Mouse (Mus musculus) forebrain, embryonic 11.5 days (tissue): ENCODE measurements around the gene Col26a1. TPM values are rescaled to one million over a fixed set of nuclear protein-coding genes. Genes with fewer than 3 reads are reported as not detected.

Experiments
- ATAC-seq: fragments of 200-750 bp; cut with Nextera tagmentation; replicated peaks from 2 replicates; pipeline ENCODE4 v1.8.0; 2017; ENCODE audit warnings: moderate TSS enrichment; ENCODE audit not compliant: low FRiP score
- DNase-seq: peaks from one replicate; pipeline ENCODE4 v3.0.0-alpha.2; 2017; ENCODE audit warnings: low spot score
- H3K27ac ChIP-seq: fragments of 300-500 bp; sonication (generic); 2 replicates; pipeline ENCODE4 v1.5.1; 2014; ENCODE audit warnings: low read depth, low read length
- H3K27me3 ChIP-seq: fragments of 300-500 bp; sonication (generic); 2 replicates; pipeline ENCODE4 v1.6.1; 2014; ENCODE audit warnings: mild to moderate bottlenecking, low read length, mixed read lengths; ENCODE audit not compliant: control insufficient read depth, insufficient read depth
- H3K36me3 ChIP-seq: fragments of 300-500 bp; sonication (generic); 2 replicates; pipeline ENCODE4 v1.6.1; 2014; ENCODE audit warnings: mild to moderate bottlenecking, low read length, moderate library complexity, mixed read lengths; ENCODE audit not compliant: control insufficient read depth, insufficient read depth
- H3K4me1 ChIP-seq: fragments of 300-500 bp; sonication (generic); replicated peaks from 2 replicates; pipeline ENCODE4 v1.6.1; 2014; ENCODE audit warnings: low read length, mixed read lengths; ENCODE audit not compliant: control insufficient read depth, insufficient read depth
- H3K4me2 ChIP-seq: fragments of 300-500 bp; sonication (generic); 2 replicates; pipeline ENCODE4 v1.6.1; 2014; ENCODE audit warnings: low read depth, mild to moderate bottlenecking, low read length, moderate library complexity, mixed read lengths; ENCODE audit not compliant: severe bottlenecking
- H3K4me3 ChIP-seq: fragments of 300-500 bp; sonication (generic); 2 replicates; pipeline ENCODE4 v1.5.1; 2014; ENCODE audit warnings: low read depth, low read length
- H3K9ac ChIP-seq: fragments of 300-500 bp; sonication (generic); 2 replicates; pipeline ENCODE4 v1.6.1; 2014; ENCODE audit warnings: low read length
- H3K9me3 ChIP-seq: fragments of 300-500 bp; sonication (generic); 2 replicates; pipeline ENCODE4 v1.6.1; 2016; ENCODE audit warnings: low read length, mixed read lengths; ENCODE audit not compliant: control insufficient read depth
- WGBS: fragments of 180-500 bp; shearing (Covaris S2); extraction: QIAGEN DNeasy Blood & Tissue Kit; methylation state at CpG from one replicate; pipeline ENCODE4 v1.1.7; 2014; 5-methylcytosine and 5-hydroxymethylcytosine counted together
- polyA plus RNA-seq: library from polyadenylated mRNA; unstranded; fragments of >200 nt; fragmentation: Nextera tagmentation; extraction: Ambion mirVana; gene quantifications from 2 replicates; pipeline ENCODE4 v1.2.1, GENCODE M21; 2014

The Col26a1 gene
- polyA plus RNA-seq, 1 experiment from 2014 or later, result 40.6 TPM

- WGBS, result 91% methylated on average over 4 of the region's 4 CpGs
- no peak within 1 kb of the TSS for H3K4me2 ChIP-seq
- no peak for ATAC-seq
Measured at GRCm38 (mm10) chr5:136692784-136693183, 190.2 kb downstream of the Col26a1 start, which contains the start of gene Myl10. Myl10 (plus strand) TSS chr5:136693146.

More at GRCm38 (mm10) chr5:136692784-136693183, 190.2 kb downstream of the Col26a1 start, which contains the start of gene Myl10:
- no peak within 1 kb of the TSS for H3K27ac ChIP-seq
- no peak for DNase-seq
- H3K9me3 ChIP-seq, result no peaks in the 10 kb centered on the region
- no peaks in the 10 kb centered on the region for H3K36me3 ChIP-seq
- H3K4me3 ChIP-seq, result no peak within 1 kb of the TSS
- H3K27me3 ChIP-seq, result no peaks in the 10 kb centered on the region
- no peaks in the 10 kb centered on the region for H3K4me1 ChIP-seq
- H3K9ac ChIP-seq, result no peak within 1 kb of the TSS

Other genes starting within 250 kb of the Col26a1 start
- gene Myl10, start 190.1 kb downstream of the Col26a1 start, polyA plus RNA-seq, result not detected in 2 replicates
- 105 and 112 TPM in 2 replicates for gene Ift22, start 24.9 kb upstream of the Col26a1 start, polyA plus RNA-seq
- 277 and 287 TPM in 2 replicates for gene Fis1, start 70.1 kb upstream of the Col26a1 start, polyA plus RNA-seq
- 0.24 TPM in 1 of 2 replicates, not detected in the other for gene Cldn15, start 83.4 kb upstream of the Col26a1 start, polyA plus RNA-seq
- gene Plod3, start 103.8 kb upstream of the Col26a1 start, polyA plus RNA-seq, result 29.1 and 30.7 TPM in 2 replicates
- gene Znhit1, start 104.8 kb upstream of the Col26a1 start, polyA plus RNA-seq, result 93.4 and 99.5 TPM in 2 replicates
- 0.32 TPM in 1 of 2 replicates, not detected in the other for gene Vgf, start 143.2 kb upstream of the Col26a1 start, polyA plus RNA-seq
- gene Ap1s1, start 162.9 kb upstream of the Col26a1 start, polyA plus RNA-seq, result 187 and 207 TPM in 2 replicates
- 0.20 TPM in 1 of 2 replicates, not detected in the other for gene Serpine1, start 189.1 kb upstream of the Col26a1 start, polyA plus RNA-seq
- 6.2 and 7.6 TPM in 2 replicates for gene Trim56, start 233.0 kb upstream of the Col26a1 start, polyA plus RNA-seq